Mouse (Mus musculus): ENCODE data around the gene Trio.

DNA sequence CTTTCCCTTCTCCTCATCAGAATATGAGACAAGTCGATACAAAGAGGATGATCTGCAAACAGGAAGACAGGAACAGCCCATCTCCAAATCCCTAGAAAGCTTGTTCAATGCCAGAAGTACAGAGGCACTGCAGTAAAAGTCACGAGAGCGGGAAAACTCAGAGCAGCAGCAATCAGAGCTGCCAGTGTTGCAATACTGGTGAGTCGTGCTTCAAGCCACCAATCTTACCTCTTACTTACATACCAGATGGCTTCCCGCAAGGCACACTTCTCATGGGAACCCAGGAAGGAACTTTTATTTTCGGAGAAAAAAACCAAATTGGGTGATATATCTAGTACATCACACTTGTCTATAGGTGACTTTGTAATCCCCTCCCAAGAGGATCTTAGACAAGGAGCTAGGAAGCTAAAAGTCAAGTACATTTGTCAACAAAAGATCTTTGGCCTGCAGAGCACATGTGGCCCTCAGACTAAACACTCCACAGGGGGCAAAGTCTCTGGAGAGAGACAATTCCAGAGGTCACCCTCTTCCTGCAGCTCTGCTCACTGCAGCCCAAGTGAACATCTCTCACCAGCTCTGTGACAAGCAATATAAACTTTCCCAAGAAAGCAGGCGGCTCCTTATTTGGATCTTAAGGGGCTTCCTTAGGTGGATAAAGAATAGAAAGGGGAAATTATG, 6.1 kb downstream of the Trio start:
- TF ChIP-seq POLR2A (IDR thresholded peaks at IDR 0.05; ENCODE audit: low read depth, low read length) (no peak), CTCF (IDR thresholded peaks at IDR 0.05; ENCODE audit: borderline replicate concordance, insufficient read depth, low read length) (no peak)

Measured in embryonic fibroblast, embryonic 13.5 days (primary cell).